Comparison of ENCODE assay signal across 19 mouse cellular contexts in genomic region chr6:33560925-33561324, GRCm38 (mm10).
DNase-seq lines count a peak whose midpoint lies in the region; TF ChIP-seq lines count a peak whose summit lies in the region.
"Had no signal": no experiment of that assay in that cellular context is flagged by ENCODE, and none has a peak within 500 bp of the region (broad histone marks: within the 10 kb centered on the region; RNA-seq: fewer than 3 reads in every experiment).

No protein-coding gene starts in this region.

- H3K4me3 ChIP-seq in thymus, adult 2 months (ENCODE audit: control insufficient read depth, insufficient read depth, low read length): no peak overlapping the region
- no peak overlapping the region for H3K4me3 ChIP-seq in limb, embryonic 10.5 days
- H3K4me3 ChIP-seq: embryonic facial prominence, embryonic 12.5 days; forebrain, embryonic 12.5 days; hindbrain, embryonic 12.5 days; liver, embryonic 13.5 days; midbrain, embryonic 12.5 days had no signal

- WGBS in thymus, adult 2 months: 93% methylated on average over 1 of the region's 1 CpGs
- WGBS in limb, embryonic 10.5 days: 87% methylated on average over 1 of the region's 1 CpGs

- no peaks in the 10 kb centered on the region for H3K9me3 ChIP-seq in limb, embryonic 10.5 days (replicated peaks)
- H3K9me3 ChIP-seq: embryonic facial prominence, embryonic 12.5 days; forebrain, embryonic 12.5 days; hindbrain, embryonic 12.5 days; liver, embryonic 13.5 days; midbrain, embryonic 12.5 days had no signal

- no peak overlapping the region for H3K27ac ChIP-seq in thymus, adult 2 months (ENCODE audit: control insufficient read depth, insufficient read depth, low read length)
- H3K27ac ChIP-seq in limb, embryonic 10.5 days: no peak overlapping the region
- H3K27ac ChIP-seq: embryonic facial prominence, embryonic 12.5 days; forebrain, embryonic 12.5 days; hindbrain, embryonic 12.5 days; liver, embryonic 13.5 days; midbrain, embryonic 12.5 days; stomach, postnatal 0 days had no signal

- no peaks in the 10 kb centered on the region for H3K4me1 ChIP-seq in thymus, adult 2 months (replicated peaks; ENCODE audit: control insufficient read depth, insufficient read depth, low read length)
- no peaks in the 10 kb centered on the region for H3K4me1 ChIP-seq in limb, embryonic 10.5 days
- H3K4me1 ChIP-seq: embryonic facial prominence, embryonic 12.5 days; forebrain, embryonic 12.5 days; hindbrain, embryonic 12.5 days; midbrain, embryonic 12.5 days had no signal

- intact Hi-C loops in left cerebral cortex, postnatal 14 days (cut with DNase I): no loop called here

- TF ChIP-seq CTCF in thymus, adult 2 months (IDR thresholded peaks at IDR 0.05; ENCODE audit: borderline replicate concordance, control insufficient read depth, extremely low read depth, insufficient read depth, low read length, poor library complexity): no peak

- TF ChIP-seq POLR2A in thymus, adult 2 months (IDR thresholded peaks at IDR 0.05; ENCODE audit: control insufficient read depth, extremely low read depth, insufficient read depth, low read length, poor library complexity): no peak

- peak; percentile 39 for DNase-seq in layer of hippocampus, adult 11-12 months (ENCODE audit: low spot score)
- no peak for DNase-seq in layer of hippocampus, postnatal 36 days
- DNase-seq in right cerebral cortex, adult 2 months (ENCODE audit: low spot score in 2 of 2): peak; percentile 43 to 75
- DNase-seq in right cerebral cortex, postnatal 10 days (ENCODE audit: low spot score in 2 of 2): no peak
- DNase-seq in left cerebral cortex, postnatal 14 days (ENCODE audit: low spot score in 2 of 2): peak; percentile 37 to 61
- DNase-seq in thymus, adult 2 months: no peak
- DNase-seq in limb, embryonic 10.5 days (ENCODE audit: low spot score): no peak
- DNase-seq: adrenal gland, adult 2 months; cerebellum, adult 18-20 months; cerebellum, postnatal 14 days; gastrocnemius, postnatal 25 days; kidney, postnatal 25 days; liver, embryonic 13.5 days; lung, embryonic 14.5 days had no signal

- H3K27me3 ChIP-seq in thymus, adult 2 months (ENCODE audit: control insufficient read depth, insufficient read depth, low read length): no peaks in the 10 kb centered on the region
- H3K27me3 ChIP-seq in limb, embryonic 10.5 days (ENCODE audit: low read depth, poor library complexity, severe bottlenecking): no peaks in the 10 kb centered on the region
- H3K27me3 ChIP-seq: embryonic facial prominence, embryonic 12.5 days; forebrain, embryonic 12.5 days; hindbrain, embryonic 12.5 days; liver, embryonic 13.5 days; midbrain, embryonic 12.5 days had no signal

- H3K36me3 ChIP-seq in thymus, adult 2 months (ENCODE audit: control insufficient read depth, insufficient read depth, low read length): no peaks in the 10 kb centered on the region
- no peaks in the 10 kb centered on the region for H3K36me3 ChIP-seq in limb, embryonic 10.5 days
- H3K36me3 ChIP-seq: embryonic facial prominence, embryonic 12.5 days; forebrain, embryonic 12.5 days; hindbrain, embryonic 12.5 days; liver, embryonic 13.5 days; midbrain, embryonic 12.5 days had no signal

Comparison
In these comparisons a context has a peak if more than half of its experiments do, and no peak if none do; other contexts are left out.
1. DNase-seq: peak in layer of hippocampus, adult 11-12 months (single experiment), right cerebral cortex, adult 2 months (2 of 2) and left cerebral cortex, postnatal 14 days (2 of 2); none in layer of hippocampus, postnatal 36 days (0 of 2), right cerebral cortex, postnatal 10 days (0 of 2), thymus, adult 2 months (single experiment) and limb, embryonic 10.5 days (single experiment).